Mouse (Mus musculus) lung, embryonic 16.5 days (tissue): ENCODE measurements around the gene Muc5b. TPM values are rescaled to one million over a fixed set of nuclear protein-coding genes. Genes with fewer than 3 reads are reported as not detected.

Source experiments
- polyA plus RNA-seq: library from polyadenylated mRNA; unstranded; fragments of >200 nt; fragmentation: Nextera tagmentation; extraction: Ambion mirVana; gene quantifications from 2 replicates; pipeline ENCODE4 v1.2.1, GENCODE M21; 2015

Muc5b gene
- polyA plus RNA-seq, 1 experiment from 2014 or later: 0.54 TPM

Other genes with a start within 250 kb of the Muc5b start
- 0.13 and 0.21 TPM in 2 replicates for gene Muc6, start 183.8 kb upstream of the Muc5b start, polyA plus RNA-seq
- gene Muc2, start 148.7 kb upstream of the Muc5b start, polyA plus RNA-seq: 0.35 and 0.48 TPM in 2 replicates
- 0.35 and 0.40 TPM in 2 replicates for gene Muc5ac, start 50.1 kb upstream of the Muc5b start, polyA plus RNA-seq
- gene Tollip, start 79.4 kb downstream of the Muc5b start, polyA plus RNA-seq: 54.3 and 55.2 TPM in 2 replicates
- gene Brsk2, start 110.7 kb downstream of the Muc5b start, polyA plus RNA-seq: 0.59 and 0.60 TPM in 2 replicates
- gene Mob2, start 222.0 kb downstream of the Muc5b start, polyA plus RNA-seq: 76.3 and 83.9 TPM in 2 replicates